Mouse (Mus musculus): ENCODE results near the gene Pbp2.

Gene Pbp2

DNA sequence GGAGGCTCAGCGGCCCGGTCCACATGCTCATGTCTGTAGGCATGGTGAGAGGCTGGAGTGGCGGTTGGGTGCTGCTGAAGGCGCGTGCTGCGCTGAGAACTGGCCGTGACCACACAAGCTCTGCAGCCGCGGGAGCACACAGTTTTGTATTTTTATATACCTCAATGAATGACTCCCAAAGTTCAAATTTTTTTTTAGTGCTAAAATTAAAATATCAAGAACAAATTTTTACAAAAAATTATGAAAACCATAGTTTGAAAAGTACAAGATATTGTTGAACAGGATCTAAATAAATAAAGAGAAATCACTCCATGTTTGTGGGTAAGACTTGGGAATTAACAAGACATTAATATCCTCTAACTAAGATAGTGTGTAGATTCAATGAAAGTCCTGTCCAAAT lies at the start of gene Pbp2:
Gene Pbp2, minus strand, starts transcription at position 101 of the 400 bp plus-strand sequence.
- 98% methylated on average over 9 of the region's 9 CpGs for WGBS

- 87% methylated on average over 4 of the region's 4 CpGs for WGBS
Measured at GRCm38 (mm10) chr6:135354953-135355352, 44.7 kb upstream of the Pbp2 start.

DNA sequence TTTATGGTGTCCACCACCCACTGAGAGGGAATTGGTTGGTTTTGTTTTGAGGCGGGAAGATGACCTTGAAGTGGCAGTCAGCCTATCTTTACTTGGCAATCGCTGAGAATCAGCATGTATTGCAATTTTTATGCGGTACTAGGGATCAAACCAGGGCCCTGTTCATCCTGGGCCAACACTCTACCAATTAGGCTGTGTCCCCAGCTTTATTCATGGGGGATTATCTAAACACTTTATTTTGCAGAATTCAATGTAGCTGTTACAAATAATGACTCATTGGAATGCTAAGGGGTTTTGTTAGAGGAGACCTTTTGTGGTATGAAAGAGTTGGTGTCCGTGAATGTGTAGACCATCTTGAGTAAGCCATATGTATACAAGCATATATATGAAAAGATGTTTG lies 42.3 kb upstream of the Pbp2 start:
- 62% methylated on average over 4 of the region's 4 CpGs for WGBS

DNA sequence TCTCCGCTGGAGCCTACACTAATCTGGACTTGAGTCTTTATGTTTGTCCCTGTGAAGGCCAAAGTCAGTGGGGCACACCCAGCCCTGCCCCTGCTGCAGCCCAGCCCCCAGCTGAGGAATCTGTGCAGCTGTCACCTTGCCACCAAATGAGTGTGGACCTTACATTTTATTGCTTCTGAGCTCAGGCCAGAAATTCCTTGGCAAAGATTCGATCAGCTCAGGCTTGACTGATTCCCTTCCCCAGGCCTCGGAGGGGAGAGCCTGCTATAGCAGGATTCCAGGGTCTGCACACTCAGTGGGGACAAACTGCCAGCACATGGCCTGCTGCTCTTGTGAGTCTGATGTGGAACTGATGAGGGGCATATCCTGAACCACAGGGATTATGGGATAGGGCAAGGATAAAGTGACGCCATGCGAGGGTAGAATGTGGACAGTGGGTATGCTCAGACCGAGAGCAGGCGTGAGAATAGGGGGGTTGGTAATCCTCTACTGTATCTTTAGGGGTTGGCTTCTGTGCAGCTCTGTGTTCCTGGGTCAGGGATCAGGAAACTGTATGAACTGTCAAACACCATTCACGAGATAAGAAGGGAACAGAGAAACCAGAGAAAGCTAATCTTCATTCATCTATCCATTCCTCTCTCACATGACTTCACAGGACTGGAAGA lies 41.6 kb upstream of the Pbp2 start:
- 75% methylated on average over 8 of the region's 8 CpGs for WGBS

DNA sequence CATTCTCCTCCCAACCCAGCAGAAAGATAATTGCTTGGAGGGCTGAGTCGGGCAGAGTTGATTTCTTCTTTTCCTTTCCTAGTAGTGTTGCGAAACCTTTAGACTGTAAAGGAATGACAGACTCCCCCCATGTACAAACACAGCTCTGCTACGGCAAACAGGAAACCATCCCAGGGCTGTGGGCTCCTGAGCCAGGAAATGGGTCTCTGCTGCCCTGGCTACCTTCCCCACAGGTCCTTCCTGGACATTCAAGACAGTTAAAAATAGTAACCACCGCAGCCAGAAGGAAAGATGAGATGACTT lies 30.8 kb upstream of the Pbp2 start:
- WGBS: 56% methylated on average over 4 of the region's 4 CpGs

DNA sequence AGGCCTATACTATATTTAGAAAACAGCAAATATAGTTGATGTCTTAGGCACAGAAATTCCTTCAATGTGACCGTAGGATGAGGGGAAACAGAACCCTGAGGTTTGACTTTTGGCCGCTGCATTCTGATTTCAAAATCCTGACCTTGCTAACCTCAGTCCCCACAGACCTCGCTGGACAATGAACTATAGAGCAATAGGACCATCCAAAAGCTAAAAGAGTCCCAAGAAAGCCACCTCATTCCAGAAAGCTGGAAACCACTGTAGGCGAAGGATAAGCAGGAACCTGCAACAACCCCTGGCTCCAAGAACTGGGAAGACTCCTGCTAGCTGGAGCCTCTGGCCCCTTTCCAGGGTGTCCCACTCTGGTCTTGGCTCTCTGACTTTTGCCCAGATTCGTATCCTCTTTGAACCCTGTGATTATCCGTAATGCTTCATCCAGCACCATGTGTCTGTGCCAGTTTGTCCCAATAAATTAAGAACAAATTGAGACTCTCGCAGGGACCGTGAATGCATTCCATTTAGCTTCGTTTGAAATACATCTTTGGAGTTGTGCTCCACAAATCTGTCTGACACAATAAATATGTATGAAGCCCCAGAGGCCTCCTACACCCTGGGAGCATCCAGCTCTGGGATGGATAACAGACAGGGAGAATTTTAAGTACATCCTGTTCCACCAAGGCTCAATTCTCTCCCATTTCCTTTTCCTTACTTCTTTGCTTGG lies 30.3 kb upstream of the Pbp2 start:
- WGBS: 56% methylated on average over 9 of the region's 9 CpGs

- 90% methylated on average over 8 of the region's 8 CpGs for WGBS
Measured at GRCm38 (mm10) chr6:135336376-135336775, 26.2 kb upstream of the Pbp2 start.

- WGBS: 77% methylated on average over 5 of the region's 5 CpGs
Measured at GRCm38 (mm10) chr6:135333994-135334651, 23.9 kb upstream of the Pbp2 start.

DNA sequence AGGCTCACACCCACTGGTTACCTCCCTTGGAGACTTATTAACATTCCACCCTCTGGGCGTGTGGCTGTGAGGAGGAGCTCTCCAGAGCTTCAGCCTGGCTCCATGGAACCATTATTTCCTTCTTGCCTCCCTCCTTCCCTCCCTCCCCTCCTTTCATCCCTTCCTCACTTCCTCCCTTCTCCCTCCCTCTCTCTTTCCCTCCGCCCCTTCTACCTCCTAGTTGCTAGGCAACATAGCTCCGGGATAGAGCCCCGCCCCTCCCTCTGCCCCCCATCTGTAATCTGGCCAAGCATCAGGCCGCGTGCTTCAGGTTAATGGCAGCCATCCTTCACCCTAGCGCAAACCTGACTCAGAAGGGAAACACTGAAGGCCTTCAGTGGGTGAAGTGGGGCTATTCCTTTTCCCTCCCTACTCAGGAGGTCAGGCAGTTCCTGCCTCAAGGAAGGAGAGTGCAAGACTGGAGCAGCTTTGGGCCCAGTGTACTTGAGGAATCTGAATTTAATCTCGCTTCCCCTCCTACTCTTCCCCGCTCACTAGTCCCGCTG lies 22.6 kb upstream of the Pbp2 start:
- 35% methylated on average over 10 of the region's 10 CpGs for WGBS

- 64% methylated on average over 4 of the region's 4 CpGs for WGBS
Measured at GRCm38 (mm10) chr6:135331916-135332315, 21.7 kb upstream of the Pbp2 start.

DNA sequence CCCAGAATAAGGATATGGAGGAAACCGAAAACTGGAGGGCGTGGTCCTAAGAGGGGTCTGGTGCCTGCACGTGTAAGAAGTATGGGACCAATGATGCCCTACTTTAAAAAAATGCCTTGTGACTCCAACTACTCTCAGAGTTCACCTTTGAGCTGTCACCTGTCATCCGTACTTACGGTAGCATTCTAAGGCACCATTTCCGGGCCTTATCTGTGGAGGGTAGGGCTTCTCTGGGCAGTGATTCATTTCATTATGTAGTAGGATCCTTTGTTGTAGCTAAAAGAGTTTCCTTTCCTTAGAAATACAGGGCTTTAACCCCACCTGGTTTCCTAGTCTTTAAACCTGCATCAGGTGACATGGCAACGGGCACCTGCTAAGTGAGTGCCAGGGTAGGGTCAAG lies 16.6 kb upstream of the Pbp2 start:
- 90% methylated on average over 7 of the region's 7 CpGs for WGBS

GRCm38 (mm10) chr6:135324686-135325300 lies 14.6 kb upstream of the Pbp2 start:
- 83% methylated on average over 9 of the region's 9 CpGs for WGBS

GRCm38 (mm10) chr6:135324111-135324510 lies 13.9 kb upstream of the Pbp2 start:
- WGBS: 60% methylated on average over 3 of the region's 3 CpGs

GRCm38 (mm10) chr6:135323311-135323982 lies 13.2 kb upstream of the Pbp2 start:
- WGBS: 56% methylated on average over 16 of the region's 16 CpGs

- 82% methylated on average over 7 of the region's 7 CpGs for WGBS
Measured at GRCm38 (mm10) chr6:135322749-135323148, 12.5 kb upstream of the Pbp2 start.

DNA sequence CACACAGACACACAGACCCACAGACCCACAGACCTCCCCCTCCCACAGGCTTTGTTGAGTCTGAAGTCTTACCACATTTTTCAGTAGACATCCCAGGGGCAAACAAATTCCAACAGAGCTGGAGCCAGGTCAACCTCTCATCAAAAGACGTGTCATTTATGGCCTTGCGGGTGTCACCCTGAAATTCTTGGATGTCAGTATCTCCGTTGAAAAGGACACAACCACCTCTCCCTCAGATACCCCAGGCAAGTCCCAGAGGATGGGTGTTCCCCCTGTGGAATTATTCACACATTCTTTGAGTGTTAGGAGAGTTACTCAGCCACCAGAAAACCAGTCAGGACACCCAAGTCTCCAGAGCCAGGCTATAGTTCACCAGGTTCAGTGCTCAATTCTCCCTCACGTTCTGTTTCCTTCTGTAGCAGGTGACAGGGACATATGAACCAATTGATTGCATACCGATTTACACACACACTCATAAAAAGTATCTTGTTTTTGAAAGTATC lies 9.3 kb upstream of the Pbp2 start:
- 91% methylated on average over 5 of the region's 5 CpGs for WGBS

- 32% methylated on average over 2 of the region's 2 CpGs for WGBS
Measured at GRCm38 (mm10) chr6:135316141-135316540, 5.9 kb upstream of the Pbp2 start.

DNA sequence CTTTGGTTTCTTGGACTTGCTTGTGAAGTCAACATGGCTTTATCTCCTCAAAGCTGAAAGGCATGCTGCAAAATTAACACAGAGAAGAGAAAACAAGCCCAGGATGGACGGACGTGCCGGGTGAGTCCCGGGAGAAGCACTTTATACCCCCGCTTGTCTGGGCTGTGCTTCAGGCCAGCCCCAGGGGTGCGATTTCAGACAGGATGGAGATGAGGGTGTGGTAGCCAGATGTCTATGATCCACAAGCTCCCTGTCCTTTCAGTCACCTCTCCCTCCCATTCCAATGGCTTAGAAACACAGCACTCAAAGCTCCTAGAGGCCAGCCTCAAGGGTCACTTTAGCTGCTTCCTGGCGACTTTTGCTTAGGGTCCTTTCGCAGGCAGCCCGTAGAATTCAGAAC lies 3.8 kb upstream of the Pbp2 start:
- WGBS: 88% methylated on average over 9 of the region's 9 CpGs

DNA sequence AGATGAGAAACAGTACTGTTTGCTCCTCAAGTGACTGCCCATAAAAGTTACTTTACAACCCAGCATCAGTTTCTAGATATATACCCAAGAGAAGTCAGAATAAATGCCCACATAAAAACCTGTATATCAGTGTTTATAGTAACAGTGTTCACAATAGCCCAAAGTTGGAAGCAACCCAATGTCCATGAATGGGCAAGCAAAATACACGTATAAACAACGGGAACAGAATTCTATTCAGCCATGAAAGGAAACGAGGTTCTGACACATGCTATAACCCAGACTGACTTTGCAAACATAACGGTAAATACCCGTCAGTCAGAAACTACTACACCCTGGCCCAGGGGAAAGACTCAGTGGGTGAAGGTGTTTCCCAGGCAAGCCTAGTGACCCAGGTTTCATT lies 1.8 kb upstream of the Pbp2 start:
- WGBS: 66% methylated on average over 5 of the region's 5 CpGs

DNA sequence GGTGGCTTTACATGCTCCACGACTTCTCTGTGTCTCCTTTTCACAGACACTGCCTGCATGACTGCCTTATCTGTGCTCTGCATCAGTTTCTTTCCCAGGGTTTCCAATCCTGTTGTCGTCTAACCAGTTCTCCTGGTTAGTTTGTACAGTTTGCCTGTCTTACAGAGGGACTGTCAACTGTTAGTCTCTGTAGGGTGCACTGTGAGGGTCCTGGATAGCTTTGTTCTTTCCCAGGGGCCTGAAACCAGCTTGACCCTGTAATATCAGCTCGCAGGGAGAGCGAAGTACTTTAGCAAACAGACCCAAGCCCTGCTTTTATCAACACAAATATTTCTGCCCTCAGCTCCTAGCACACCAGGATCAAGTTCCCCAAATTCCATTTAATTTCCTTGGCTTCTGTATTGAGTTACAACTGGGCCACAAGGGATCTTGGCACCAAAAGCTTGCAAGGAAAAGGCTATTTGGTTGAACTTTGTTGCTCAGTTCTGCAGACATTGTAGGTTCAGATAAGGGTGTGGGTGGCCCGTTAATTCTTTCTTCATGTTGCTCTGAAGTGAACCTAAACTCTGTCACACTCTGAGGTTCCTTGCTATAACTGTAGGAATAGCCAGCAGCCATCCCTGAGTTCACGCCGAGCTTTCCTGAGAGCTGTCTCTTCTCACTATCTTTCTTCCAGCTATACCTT lies 5.5 kb downstream of the Pbp2 start:
- WGBS: 76% methylated on average over 7 of the region's 7 CpGs
